Mouse (Mus musculus) neural tube, embryonic 14.5 days (tissue): ENCODE results near the gene H2-Aa. TPM values are rescaled to one million over a fixed set of nuclear protein-coding genes. Genes with fewer than 3 reads are reported as not detected.

Source experiments
- ATAC-seq: fragments of 200-750 bp; cut with Nextera tagmentation; 2 replicates; pipeline ENCODE4 v1.8.0; 2017; ENCODE audit warnings: low read depth, mild to moderate bottlenecking, moderate TSS enrichment, moderate library complexity
- H3K27ac ChIP-seq: fragments of 300-500 bp; sonication (generic); 2 replicates; pipeline ENCODE4 v1.5.1; 2014; ENCODE audit warnings: low read depth, mild to moderate bottlenecking, control low read depth, low read length, moderate library complexity, mixed read lengths
- H3K27me3 ChIP-seq: fragments of 300-500 bp; sonication (generic); 2 replicates; pipeline ENCODE4 v1.6.1; 2014; ENCODE audit warnings: low read length; ENCODE audit not compliant: control insufficient read depth, insufficient read depth
- H3K36me3 ChIP-seq: fragments of 300-500 bp; sonication (generic); 2 replicates; pipeline ENCODE4 v1.6.1; 2014; ENCODE audit warnings: low read length, mixed read lengths; ENCODE audit not compliant: control insufficient read depth, insufficient read depth
- H3K4me1 ChIP-seq: fragments of 300-500 bp; sonication (generic); 2 replicates; pipeline ENCODE4 v1.6.1; 2014; ENCODE audit warnings: low read length; ENCODE audit not compliant: control insufficient read depth, insufficient read depth
- H3K4me2 ChIP-seq: fragments of 300-500 bp; sonication (generic); 2 replicates; pipeline ENCODE4 v1.6.1; 2014; ENCODE audit warnings: mild to moderate bottlenecking, low read depth, low read length, control low read depth
- H3K4me3 ChIP-seq: fragments of 300-500 bp; sonication (generic); 2 replicates; pipeline ENCODE4 v1.5.1; 2014; ENCODE audit warnings: low read depth, low read length, control low read depth, mixed read lengths
- H3K9ac ChIP-seq: fragments of 300-500 bp; sonication (generic); replicated peaks from 2 replicates; pipeline ENCODE4 v1.6.1; 2014; ENCODE audit warnings: low read depth, mild to moderate bottlenecking, control low read depth, low read length, mixed read lengths
- H3K9me3 ChIP-seq: fragments of 300-500 bp; sonication (generic); 2 replicates; pipeline ENCODE4 v1.6.1; 2016; ENCODE audit warnings: low read length; ENCODE audit not compliant: control insufficient read depth
- WGBS: fragments of 180-500 bp; shearing (Covaris S2); extraction: QIAGEN DNeasy Blood & Tissue Kit; methylation state at CpG from one replicate; pipeline ENCODE4 v1.1.7; 2014; 5-methylcytosine and 5-hydroxymethylcytosine counted together
- polyA plus RNA-seq: library from polyadenylated mRNA; unstranded; fragments of >200 nt; fragmentation: Nextera tagmentation; extraction: Ambion mirVana; gene quantifications from 2 replicates; pipeline ENCODE4 v1.2.1, GENCODE M21; 2014

Gene H2-Aa
- polyA plus RNA-seq, 1 experiment from 2014 or later = 0.24 TPM

GRCm38 (mm10) chr17:34263811-34264371 lies 23.7 kb downstream of the H2-Aa start:
- 6% methylated on average over 14 of the region's 14 CpGs for WGBS
- Histone ChIP-seq H3K4me3 (no peak overlapping the region), H3K9me3 (no peaks in the 10 kb centered on the region), H3K27me3 (peaks cover 9% of the 10 kb centered on the region; the same call in 1 of the 2 replicates), H3K4me2 (peak overlapping the region; percentile 93), H3K4me1 (peaks cover 7% of the 10 kb centered on the region; the same call in 1 of the 2 replicates), H3K27ac (no peak overlapping the region), H3K9ac (no peak overlapping the region), H3K36me3 (no peaks in the 10 kb centered on the region)
- ATAC-seq = no peak

GRCm38 (mm10) chr17:34263068-34263467 lies 24.6 kb downstream of the H2-Aa start:
- no peak overlapping the region; the same call in 1 of the 2 replicates for H3K9ac ChIP-seq
- ATAC-seq = peak; percentile 82
- peaks cover 9% of the 10 kb centered on the region; the same call in 1 of the 2 replicates for H3K27me3 ChIP-seq
- peak overlapping the region; percentile 28 for H3K4me3 ChIP-seq
- H3K27ac ChIP-seq = no peak overlapping the region
- peaks cover 7% of the 10 kb centered on the region; the same call in 1 of the 2 replicates for H3K4me1 ChIP-seq
- no peaks in the 10 kb centered on the region for H3K9me3 ChIP-seq
- under 1% methylated on average over 8 of the region's 8 CpGs for WGBS
- H3K36me3 ChIP-seq = no peaks in the 10 kb centered on the region
- H3K4me2 ChIP-seq = peak overlapping the region; percentile 80

DNA sequence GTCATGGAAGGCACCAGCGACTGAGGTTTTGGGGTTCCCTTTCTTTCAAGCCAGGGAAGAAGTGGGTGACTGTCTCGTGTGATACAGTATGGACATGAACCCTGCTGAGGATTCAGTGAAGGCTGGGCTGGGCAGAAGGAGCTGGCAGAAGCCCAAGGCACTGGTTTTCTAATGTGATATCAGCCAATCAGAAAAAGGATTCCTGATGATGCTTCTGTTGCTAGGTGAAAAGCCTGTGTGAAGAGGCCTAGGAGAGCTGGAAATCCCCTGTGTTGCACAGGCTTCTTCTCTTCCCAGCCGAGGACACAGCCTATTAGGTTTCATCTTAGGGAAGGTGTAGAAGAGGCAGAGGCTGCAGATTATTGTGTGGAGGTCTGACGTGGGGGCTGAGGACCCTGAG lies 26.1 kb downstream of the H2-Aa start:
- Histone ChIP-seq H3K9ac (no peak overlapping the region), H3K27ac (no peak overlapping the region), H3K9me3 (no peaks in the 10 kb centered on the region), H3K4me1 (peaks cover 7% of the 10 kb centered on the region; the same call in 1 of the 2 replicates), H3K27me3 (peaks cover 9% of the 10 kb centered on the region; the same call in 1 of the 2 replicates), H3K4me2 (no peak overlapping the region), H3K4me3 (no peak overlapping the region), H3K36me3 (no peaks in the 10 kb centered on the region)
- ATAC-seq = peak; percentile 80
- WGBS = 23% methylated on average over 4 of the region's 4 CpGs

GRCm38 (mm10) chr17:34260551-34260950 lies 27.1 kb downstream of the H2-Aa start:
- no peak overlapping the region for H3K4me2 ChIP-seq
- no peaks in the 10 kb centered on the region for H3K36me3 ChIP-seq
- peaks cover 9% of the 10 kb centered on the region; the same call in 1 of the 2 replicates for H3K27me3 ChIP-seq
- peaks cover 7% of the 10 kb centered on the region; the same call in 1 of the 2 replicates for H3K4me1 ChIP-seq
- H3K27ac ChIP-seq = no peak overlapping the region
- WGBS = 71% methylated on average over 5 of the region's 5 CpGs
- H3K4me3 ChIP-seq = no peak overlapping the region
- H3K9ac ChIP-seq = no peak overlapping the region
- ATAC-seq = no peak
- no peaks in the 10 kb centered on the region for H3K9me3 ChIP-seq

GRCm38 (mm10) chr17:34257594-34258375 lies 29.8 kb downstream of the H2-Aa start, which contains the start of gene H2-Ab1:
Gene H2-Ab1, plus strand, starts transcription at chr17:34257689.
- no peaks in the 10 kb centered on the region for H3K36me3 ChIP-seq
- no peak within 1 kb of the TSS for H3K27ac ChIP-seq
- H3K4me2 ChIP-seq = no peak within 1 kb of the TSS
- no peak within 1 kb of the TSS for H3K9ac ChIP-seq
- ATAC-seq = no peak
- 78% methylated on average over 11 of the region's 11 CpGs for WGBS
- H3K27me3 ChIP-seq = no peaks in the 10 kb centered on the region; the same call in 1 of the 2 replicates
- no peaks in the 10 kb centered on the region for H3K9me3 ChIP-seq
- no peaks in the 10 kb centered on the region for H3K4me1 ChIP-seq
- no peak within 1 kb of the TSS for H3K4me3 ChIP-seq

DNA sequence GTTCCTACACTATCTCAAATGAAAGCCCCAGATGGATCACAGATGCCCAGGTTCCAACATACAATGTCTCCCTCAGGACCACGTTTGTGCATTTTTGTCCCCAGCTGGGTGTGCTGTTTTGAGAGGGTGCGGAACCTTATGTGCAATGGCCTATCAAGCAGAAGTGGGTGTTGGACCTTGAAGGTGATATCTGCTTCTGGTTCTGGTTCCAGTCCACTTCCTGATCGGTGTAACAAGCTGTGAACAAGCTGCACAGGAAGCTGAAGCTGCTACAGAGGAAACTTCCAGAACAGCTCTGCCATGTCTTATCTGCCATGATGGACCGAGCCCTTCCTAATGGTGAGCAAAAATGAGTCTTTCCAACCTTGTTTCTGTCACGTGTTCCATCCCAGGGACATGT lies 31.1 kb downstream of the H2-Aa start:
- Histone ChIP-seq H3K27ac (no peak overlapping the region), H3K36me3 (no peaks in the 10 kb centered on the region), H3K9ac (no peak overlapping the region), H3K4me2 (no peak overlapping the region), H3K9me3 (no peaks in the 10 kb centered on the region), H3K27me3 (no peaks in the 10 kb centered on the region; the same call in 1 of the 2 replicates), H3K4me1 (no peaks in the 10 kb centered on the region), H3K4me3 (no peak overlapping the region)
- no peak for ATAC-seq
- WGBS = 90% methylated on average over 5 of the region's 5 CpGs

GRCm38 (mm10) chr17:34251666-34252065 lies 36.0 kb downstream of the H2-Aa start:
- ATAC-seq = no peak
- no peaks in the 10 kb centered on the region for H3K9me3 ChIP-seq
- no peak overlapping the region for H3K27ac ChIP-seq
- no peak overlapping the region for H3K4me2 ChIP-seq
- H3K4me3 ChIP-seq = no peak overlapping the region
- H3K9ac ChIP-seq = no peak overlapping the region
- 60% methylated on average over 4 of the region's 4 CpGs for WGBS
- no peaks in the 10 kb centered on the region for H3K4me1 ChIP-seq
- no peaks in the 10 kb centered on the region for H3K36me3 ChIP-seq
- no peaks in the 10 kb centered on the region; the same call in 1 of the 2 replicates for H3K27me3 ChIP-seq

GRCm38 (mm10) chr17:34249878-34250277 lies 37.7 kb downstream of the H2-Aa start:
- 23% methylated on average over 4 of the region's 4 CpGs for WGBS
- no peaks in the 10 kb centered on the region for H3K36me3 ChIP-seq
- ATAC-seq = no peak

DNA sequence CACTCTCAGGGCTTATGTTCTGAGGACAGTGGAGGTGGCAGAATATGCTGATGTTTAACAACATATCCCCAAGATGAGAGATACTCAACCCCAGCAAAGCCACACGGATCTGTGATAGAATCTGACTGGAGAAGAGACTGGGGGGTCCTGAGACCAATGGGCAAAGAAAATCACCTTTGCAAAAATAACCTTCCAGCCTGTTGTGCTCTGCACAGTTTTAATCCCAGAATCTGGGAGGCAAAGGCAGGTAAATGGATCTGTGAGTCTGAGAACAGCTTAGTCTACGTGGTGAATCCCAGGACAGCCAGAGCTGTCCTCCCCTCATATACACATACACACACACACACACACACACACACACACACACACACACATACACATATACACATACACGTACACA lies 38.3 kb downstream of the H2-Aa start:
- 41% methylated on average over 3 of the region's 3 CpGs for WGBS
- Histone ChIP-seq H3K27me3 (no peaks in the 10 kb centered on the region; the same call in 1 of the 2 replicates), H3K27ac (no peak overlapping the region), H3K4me1 (no peaks in the 10 kb centered on the region), H3K9ac (no peak overlapping the region), H3K36me3 (no peaks in the 10 kb centered on the region), H3K9me3 (no peaks in the 10 kb centered on the region), H3K4me2 (no peak overlapping the region), H3K4me3 (no peak overlapping the region)
- no peak for ATAC-seq

More at GRCm38 (mm10) chr17:34249878-34250277, 37.7 kb downstream of the H2-Aa start:
- Histone ChIP-seq H3K9me3 (no peaks in the 10 kb centered on the region), H3K27ac (no peak overlapping the region), H3K4me3 (no peak overlapping the region), H3K9ac (no peak overlapping the region), H3K4me2 (no peak overlapping the region), H3K4me1 (no peaks in the 10 kb centered on the region), H3K27me3 (no peaks in the 10 kb centered on the region; the same call in 1 of the 2 replicates)
